In the genomic region with DNA sequence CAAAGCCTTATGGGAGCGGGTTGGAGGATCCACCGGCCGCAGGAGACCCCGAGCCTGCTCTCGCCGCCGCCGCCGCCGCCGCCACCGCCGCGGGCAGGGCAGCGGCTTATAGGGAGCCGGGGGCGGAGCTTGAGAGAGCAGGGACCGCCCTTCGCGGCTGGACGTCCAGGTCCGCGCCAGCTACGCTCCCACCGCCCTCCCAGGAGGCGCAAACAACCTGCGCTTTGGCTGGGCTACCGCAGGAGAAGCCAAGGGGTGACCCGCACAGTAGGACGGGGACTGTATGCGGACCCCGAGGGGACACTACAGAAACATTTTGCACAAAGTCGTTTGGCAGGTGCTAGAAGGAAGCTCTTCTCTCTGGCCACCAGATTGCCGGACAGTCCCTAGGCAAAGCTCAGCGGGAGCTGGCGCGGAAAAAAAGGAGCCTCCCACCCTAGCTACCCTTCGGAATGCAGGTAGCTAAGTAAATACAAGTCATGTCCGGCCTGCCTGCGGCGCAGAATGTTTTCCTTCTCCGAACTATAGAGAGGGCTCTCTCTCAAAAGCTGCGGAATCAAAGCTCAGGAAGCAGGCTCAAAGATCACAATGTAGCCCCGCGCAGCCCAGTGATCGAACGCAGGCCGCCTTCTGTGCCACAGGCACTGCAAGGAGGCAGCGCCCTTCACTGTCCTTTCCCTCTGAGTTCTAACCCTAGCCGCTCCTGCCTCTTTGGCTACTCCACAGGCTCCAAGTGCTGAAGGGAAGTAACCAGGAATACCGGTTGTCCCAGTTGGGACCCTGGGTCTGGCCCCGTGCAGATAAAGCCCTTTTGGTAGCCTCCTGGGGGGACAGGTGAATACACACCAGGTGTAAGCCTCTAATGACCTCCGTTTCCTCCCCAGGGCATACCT, we compare ENCODE assay signal across 8 mouse cellular contexts. TPM values are rescaled to one million over a fixed set of nuclear protein-coding genes. Genes with fewer than 3 reads are reported as not detected.
DNase-seq lines count a peak whose midpoint lies in the region; ATAC-seq and TF ChIP-seq lines count a peak whose summit lies in the region.

No protein-coding gene starts in this region.

- H3K27ac ChIP-seq in embryonic facial prominence, embryonic 12.5 days, result 0 out of 2 replicates have a peak overlapping the region, but pooled peaks have one; percentile 4
- peak overlapping the region; percentile 69 for H3K27ac ChIP-seq in kidney, adult 2 months (ENCODE audit: insufficient read depth, low read depth, low read length)
- H3K27ac ChIP-seq in limb, embryonic 14.5 days (replicated peaks; ENCODE audit: low read depth, low read length), result no peak overlapping the region
- 0 out of 2 replicates have a peak overlapping the region, but pooled peaks have one; percentile 8 for H3K27ac ChIP-seq in midbrain, embryonic 15.5 days

- peaks cover 17% of the 10 kb centered on the region for H3K27me3 ChIP-seq in embryonic facial prominence, embryonic 12.5 days
- no peaks in the 10 kb centered on the region for H3K27me3 ChIP-seq in kidney, adult 2 months (replicated peaks; ENCODE audit: control insufficient read depth, insufficient read depth, low read length)
- H3K27me3 ChIP-seq in limb, embryonic 14.5 days (ENCODE audit: control insufficient read depth, insufficient read depth, low read length), result peaks cover 13% of the 10 kb centered on the region
- H3K27me3 ChIP-seq in midbrain, embryonic 15.5 days (replicated peaks), result peaks cover 7% of the 10 kb centered on the region

- H3K4me2 ChIP-seq in embryonic facial prominence, embryonic 12.5 days (replicated peaks), result peak overlapping the region; percentile 85
- peak overlapping the region; percentile 89 for H3K4me2 ChIP-seq in limb, embryonic 14.5 days (replicated peaks; ENCODE audit: low read depth, low read length, severe bottlenecking)
- H3K4me2 ChIP-seq in midbrain, embryonic 15.5 days, result peak overlapping the region; percentile 71

- no peaks in the 10 kb centered on the region for H3K36me3 ChIP-seq in embryonic facial prominence, embryonic 12.5 days
- no peaks in the 10 kb centered on the region for H3K36me3 ChIP-seq in kidney, adult 2 months (ENCODE audit: control insufficient read depth, insufficient read depth, low read length)
- H3K36me3 ChIP-seq in limb, embryonic 14.5 days (ENCODE audit: control insufficient read depth, insufficient read depth, low read length), result no peaks in the 10 kb centered on the region
- H3K36me3 ChIP-seq in midbrain, embryonic 15.5 days (replicated peaks), result no peaks in the 10 kb centered on the region

- peak; percentile 3 for DNase-seq in thymus, postnatal 14 days
- no peak for DNase-seq in thymus, postnatal 10 days (ENCODE audit: low spot score in 2 of 2)
- DNase-seq in heart, adult 11 months, result peak; percentile 98
- DNase-seq in kidney, adult 2 months, result peak; percentile 89
- DNase-seq in limb, embryonic 14.5 days (ENCODE audit: low spot score), result peak; percentile 81
- DNase-seq in spleen, postnatal 14 days (ENCODE audit: low spot score in 2 of 2), result peak; percentile 67

- peak; percentile 96 for ATAC-seq in embryonic facial prominence, embryonic 12.5 days (ENCODE audit: insufficient number of reproducible peaks, insufficient read depth, low FRiP score, low TSS enrichment)
- peak; percentile 89 for ATAC-seq in limb, embryonic 14.5 days (ENCODE audit: low FRiP score, low read depth)
- ATAC-seq in midbrain, embryonic 15.5 days (replicated peaks), result peak; percentile 98

- H3K4me1 ChIP-seq in embryonic facial prominence, embryonic 12.5 days, result no peaks in the 10 kb centered on the region
- H3K4me1 ChIP-seq in kidney, adult 2 months (ENCODE audit: control insufficient read depth, insufficient read depth, low read length), result no peaks in the 10 kb centered on the region; the same call in 1 of the 2 replicates
- H3K4me1 ChIP-seq in limb, embryonic 14.5 days (ENCODE audit: control insufficient read depth, insufficient read depth, low read length), result peaks cover 3% of the 10 kb centered on the region; the same call in 1 of the 2 replicates
- H3K4me1 ChIP-seq in midbrain, embryonic 15.5 days, result peaks cover 3% of the 10 kb centered on the region; the same call in 1 of the 2 replicates

- TF ChIP-seq POLR2A in kidney, adult 2 months (IDR thresholded peaks at IDR 0.05; ENCODE audit: low read depth, low read length), result peak; percentile 57
- TF ChIP-seq POLR2A in limb, embryonic 14.5 days (IDR thresholded peaks at IDR 0.05; ENCODE audit: borderline replicate concordance, extremely low read depth, insufficient read depth, insufficient read length), result no peak

- TF ChIP-seq CTCF in kidney, adult 2 months (conservative IDR thresholded peaks at IDR 0.05; ENCODE audit: insufficient read depth, insufficient read length, low read depth, low read length), result no peak

- no peaks in the 10 kb centered on the region for H3K9me3 ChIP-seq in embryonic facial prominence, embryonic 12.5 days
- H3K9me3 ChIP-seq in limb, embryonic 14.5 days (ENCODE audit: control insufficient read depth, low read length), result no peaks in the 10 kb centered on the region
- no peaks in the 10 kb centered on the region for H3K9me3 ChIP-seq in midbrain, embryonic 15.5 days

- H3K4me3 ChIP-seq in embryonic facial prominence, embryonic 12.5 days, result peak overlapping the region; percentile 68
- H3K4me3 ChIP-seq in kidney, adult 2 months (ENCODE audit: insufficient read depth, low read depth, low read length), result peak overlapping the region; percentile 67
- H3K4me3 ChIP-seq in limb, embryonic 14.5 days (replicated peaks; ENCODE audit: low read length), result peak overlapping the region; percentile 52
- peak overlapping the region; percentile 60 for H3K4me3 ChIP-seq in midbrain, embryonic 15.5 days

- H3K9ac ChIP-seq in embryonic facial prominence, embryonic 12.5 days, result peak overlapping the region; percentile 52
- peak overlapping the region; percentile 48 for H3K9ac ChIP-seq in limb, embryonic 14.5 days (ENCODE audit: low read depth, low read length, severe bottlenecking)
- H3K9ac ChIP-seq in midbrain, embryonic 15.5 days, result peak overlapping the region; percentile 42

- under 1% methylated on average over 52 of the region's 53 CpGs for WGBS in embryonic facial prominence, embryonic 12.5 days
- WGBS in kidney, adult 2 months, result under 1% methylated on average over 53 of the region's 53 CpGs
- under 1% methylated on average over 52 of the region's 53 CpGs for WGBS in limb, embryonic 14.5 days
- under 1% methylated on average over 53 of the region's 53 CpGs for WGBS in midbrain, embryonic 15.5 days

RNA-seq across cellular contexts. Expression of a gene that starts 0.6 kb away (rescaled TPM):
- 16.4 and 17.8 TPM in 2 replicates for polyA plus RNA-seq in embryonic facial prominence, embryonic 12.5 days (2016; fragmentation: Nextera tagmentation; extraction: Ambion mirVana)
- polyA plus RNA-seq in kidney, adult 2 months (2012; rRNA removed), result 26.9 and 34.2 TPM in 2 replicates
- polyA plus RNA-seq in limb, embryonic 14.5 days (2012; rRNA removed), result 15.9 and 16.0 TPM in 2 replicates
- 46.1 and 50.7 TPM in 2 replicates for polyA plus RNA-seq in limb, embryonic 14.5 days (2014; fragmentation: Nextera tagmentation; extraction: Ambion mirVana)
- 38.2 and 38.6 TPM in 2 replicates for polyA plus RNA-seq in midbrain, embryonic 15.5 days (2015; fragmentation: Nextera tagmentation; extraction: Ambion mirVana)

RNA-seq across cellular contexts. Expression of a gene that starts 35.7 kb away (rescaled TPM):
- not detected in 2 replicates for polyA plus RNA-seq in embryonic facial prominence, embryonic 12.5 days (2016; fragmentation: Nextera tagmentation; extraction: Ambion mirVana)
- not detected in 2 replicates for polyA plus RNA-seq in kidney, adult 2 months (2012; rRNA removed)
- polyA plus RNA-seq in limb, embryonic 14.5 days (2012; rRNA removed), result not detected in 2 replicates
- not detected in 2 replicates for polyA plus RNA-seq in limb, embryonic 14.5 days (2014; fragmentation: Nextera tagmentation; extraction: Ambion mirVana)
- not detected in 2 replicates for polyA plus RNA-seq in midbrain, embryonic 15.5 days (2015; fragmentation: Nextera tagmentation; extraction: Ambion mirVana)

Comparison
In these comparisons a context has a peak if more than half of its experiments do, and no peak if none do; other contexts are left out.
1. DNase-seq: peak in thymus, postnatal 14 days (single experiment), heart, adult 11 months (single experiment), kidney, adult 2 months (single experiment), limb, embryonic 14.5 days (single experiment) and spleen, postnatal 14 days (2 of 2); none in thymus, postnatal 10 days (0 of 2).
2. Peak in every context shown above with its lines, with median percentiles within 50 percentile points of each other: ATAC-seq, H3K4me2 ChIP-seq, H3K4me3 ChIP-seq and H3K9ac ChIP-seq.